Mouse (Mus musculus) lung, adult 2 months (tissue): Measurements from ENCODE around the gene Cnih2.

Source experiments
- CTCF ChIP-seq: fragments of 200-500 bp; IDR thresholded peaks from 2 replicates; pipeline ENCODE4 v1.5.1; 2011; ENCODE audit warnings: mild to moderate bottlenecking, low read length, control low read depth; ENCODE audit not compliant: insufficient read depth
- POLR2A ChIP-seq: fragments of 200-500 bp; IDR thresholded peaks from 2 replicates; pipeline ENCODE4 v1.6.1; 2011; ENCODE audit warnings: low read depth, mild to moderate bottlenecking, control low read depth, low read length, borderline replicate concordance; ENCODE audit errors: extremely low read depth

DNA sequence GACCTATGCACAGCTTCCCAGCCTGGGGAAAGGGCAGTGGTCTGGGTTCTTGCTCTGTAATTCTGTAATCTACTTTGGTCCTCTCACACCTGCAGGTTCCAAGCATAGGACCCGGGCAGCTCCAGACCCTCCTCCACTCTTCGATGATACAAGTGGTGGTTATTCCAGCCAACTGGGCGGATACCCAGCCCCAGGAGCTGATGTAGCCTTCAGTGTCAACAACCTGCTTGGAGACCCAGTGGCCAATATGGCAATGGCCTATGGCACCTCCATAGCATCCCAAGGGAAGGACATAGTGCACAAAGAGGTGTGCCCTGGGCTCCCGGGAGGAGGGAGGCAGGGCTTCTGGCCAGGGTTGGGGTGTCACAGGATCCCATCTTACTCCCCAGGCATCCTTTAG is 9.0 kb downstream of the Cnih2 start:
- no peak for TF ChIP-seq POLR2A
- no peak for TF ChIP-seq CTCF
